Mouse (Mus musculus) forebrain, postnatal 0 days (tissue): ENCODE measurements at regions not wholly inside any gene's neighbourhood (a gene's known extent, or its start where the extent isn't known, plus 50 kb on each side); places are given as distances from the start of the nearest gene placed in this dataset.

Experiments used
- ATAC-seq: fragments of 200-750 bp; cut with Nextera tagmentation; 2 replicates; pipeline ENCODE4 v1.8.0; 2017; ENCODE audit warnings: mild to moderate bottlenecking, moderate library complexity
- DNase-seq: peaks from one replicate; pipeline ENCODE4 v3.0.0-alpha.2; 2015
- H3K27ac ChIP-seq: fragments of 300-500 bp; sonication (generic); 2 replicates; pipeline ENCODE4 v1.5.1; 2014; ENCODE audit warnings: low read depth, mild to moderate bottlenecking, antibody characterized with exemption, low read length, moderate library complexity, mixed read lengths
- H3K27me3 ChIP-seq: fragments of 300-500 bp; sonication (generic); 2 replicates; pipeline ENCODE4 v1.6.1; 2014; ENCODE audit warnings: mild to moderate bottlenecking, low read length, mixed read lengths; ENCODE audit not compliant: insufficient read depth
- H3K36me3 ChIP-seq: fragments of 300-500 bp; sonication (generic); 2 replicates; pipeline ENCODE4 v1.6.1; 2014; ENCODE audit warnings: mild to moderate bottlenecking, moderate library complexity; ENCODE audit not compliant: insufficient read depth
- H3K4me1 ChIP-seq: fragments of 300-500 bp; sonication (generic); 2 replicates; pipeline ENCODE4 v1.6.1; 2014; ENCODE audit warnings: antibody characterized with exemption; ENCODE audit not compliant: insufficient read depth
- H3K4me2 ChIP-seq: fragments of 300-500 bp; sonication (generic); 2 replicates; pipeline ENCODE4 v1.6.1; 2014; ENCODE audit warnings: low read depth, mild to moderate bottlenecking, moderate library complexity
- H3K4me3 ChIP-seq: fragments of 300-500 bp; sonication (generic); 2 replicates; pipeline ENCODE4 v1.5.1; 2014; ENCODE audit warnings: low read depth, low read length, mixed read lengths
- H3K9ac ChIP-seq: fragments of 300-500 bp; sonication (generic); 2 replicates; pipeline ENCODE4 v1.6.1; 2014; ENCODE audit warnings: mild to moderate bottlenecking
- H3K9me3 ChIP-seq: fragments of 300-500 bp; sonication (generic); 2 replicates; pipeline ENCODE4 v1.6.1; 2016; ENCODE audit warnings: low read length
- CTCF ChIP-seq: sonication (generic); IDR thresholded peaks from 2 replicates; pipeline ENCODE4 v1.5.1; 2016; ENCODE audit warnings: antibody characterized with exemption, control low read depth, low read depth
- WGBS: fragments of 180-500 bp; shearing (Covaris S2); extraction: QIAGEN DNeasy Blood & Tissue Kit; methylation state at CpG from one replicate; pipeline ENCODE4 v1.1.7; 2014; 5-methylcytosine and 5-hydroxymethylcytosine counted together

DNA sequence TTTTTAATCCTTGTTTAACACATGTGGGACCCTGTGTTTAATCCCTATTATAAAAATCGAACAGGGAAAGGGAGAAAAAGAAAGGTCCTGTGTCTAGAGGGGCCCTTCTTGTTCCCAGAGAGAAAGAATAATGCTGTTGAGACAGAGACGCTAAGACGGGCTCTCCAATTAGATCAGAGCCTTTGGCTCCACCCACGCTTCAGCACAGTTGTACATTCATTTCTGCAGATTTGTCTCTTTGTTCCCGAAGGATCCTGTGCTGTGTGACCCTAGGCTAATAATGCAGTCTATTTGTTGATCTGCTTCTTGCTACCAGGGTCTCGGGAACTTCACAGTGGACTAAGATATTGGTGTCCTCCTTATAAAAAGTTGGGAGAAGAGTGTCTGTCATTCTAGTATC is 92.0 kb downstream of the Cdc5l start:
- no peaks in the 10 kb centered on the region for H3K27me3 ChIP-seq
- no peak for DNase-seq
- H3K4me3 ChIP-seq = no peak overlapping the region
- H3K4me2 ChIP-seq = no peak overlapping the region
- TF ChIP-seq CTCF = no peak
- no peaks in the 10 kb centered on the region for H3K4me1 ChIP-seq
- H3K9ac ChIP-seq = no peak overlapping the region
- WGBS = 20% methylated on average over 6 of the region's 6 CpGs
- ATAC-seq = peak; percentile 56; the same call in 1 of the 2 replicates
- H3K27ac ChIP-seq = no peak overlapping the region
- peaks cover 4% of the 10 kb centered on the region; the same call in 1 of the 2 replicates for H3K9me3 ChIP-seq
- H3K36me3 ChIP-seq = no peaks in the 10 kb centered on the region

DNA sequence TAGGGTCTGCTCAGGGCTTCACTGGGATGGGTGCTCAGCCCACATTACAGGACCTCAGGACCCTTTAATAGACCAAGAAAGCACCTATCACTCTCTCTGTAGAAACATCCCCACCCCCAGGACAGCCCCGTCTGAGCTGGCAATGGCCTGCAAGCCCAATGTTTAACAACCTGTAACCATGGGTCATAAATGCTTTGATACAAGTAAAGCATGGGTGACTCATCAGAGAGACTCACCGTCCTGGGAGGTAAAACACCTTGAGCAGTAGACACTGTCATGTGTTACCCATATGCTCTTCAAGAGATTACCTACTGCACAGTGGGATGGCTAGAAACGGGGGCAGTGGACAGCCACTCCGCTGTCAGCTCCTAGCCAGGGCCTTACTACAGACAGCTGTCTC is 92.7 kb downstream of the Cdc5l start:
- WGBS = 84% methylated on average over 4 of the region's 4 CpGs
- TF ChIP-seq CTCF = no peak
- Histone ChIP-seq H3K36me3 (no peaks in the 10 kb centered on the region), H3K4me3 (no peak overlapping the region), H3K9me3 (peaks cover 4% of the 10 kb centered on the region; the same call in 1 of the 2 replicates), H3K27ac (no peak overlapping the region), H3K4me2 (no peak overlapping the region), H3K27me3 (no peaks in the 10 kb centered on the region), H3K4me1 (no peaks in the 10 kb centered on the region), H3K9ac (no peak overlapping the region)
- ATAC-seq = no peak
- no peak for DNase-seq

DNA sequence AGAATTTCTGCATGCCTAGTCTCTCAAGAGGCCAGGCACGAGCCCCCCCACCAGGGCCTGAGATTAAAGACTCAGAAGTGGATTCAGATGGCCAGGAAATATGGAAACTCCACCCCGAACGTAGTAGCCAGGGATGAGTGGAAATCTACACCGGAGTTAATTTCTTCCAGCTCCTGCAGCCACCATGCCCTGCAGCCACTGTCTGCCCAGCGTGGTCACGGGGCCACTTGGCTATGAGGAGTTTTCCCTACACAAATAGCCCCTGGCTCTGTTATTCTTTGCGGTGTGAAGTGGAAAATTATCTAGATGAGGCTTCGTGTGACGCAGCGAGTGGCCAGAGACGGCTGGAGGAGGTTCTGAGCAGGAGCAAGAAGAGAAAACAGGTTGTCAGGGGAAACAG is 94.3 kb downstream of the Cdc5l start:
- no peak for TF ChIP-seq CTCF
- no peak for DNase-seq
- Histone ChIP-seq H3K4me1 (no peaks in the 10 kb centered on the region), H3K9ac (no peak overlapping the region), H3K27me3 (no peaks in the 10 kb centered on the region), H3K27ac (no peak overlapping the region), H3K4me2 (no peak overlapping the region), H3K9me3 (peaks cover 4% of the 10 kb centered on the region; the same call in 1 of the 2 replicates), H3K4me3 (no peak overlapping the region), H3K36me3 (no peaks in the 10 kb centered on the region)
- 76% methylated on average over 11 of the region's 11 CpGs for WGBS
- no peak for ATAC-seq

GRCm38 (mm10) chr17:45338086-45338485 is 95.5 kb downstream of the Cdc5l start:
- no peak for DNase-seq
- no peaks in the 10 kb centered on the region for H3K36me3 ChIP-seq
- H3K4me1 ChIP-seq = no peaks in the 10 kb centered on the region
- no peak for ATAC-seq
- no peak overlapping the region for H3K4me3 ChIP-seq
- no peak overlapping the region for H3K9ac ChIP-seq
- TF ChIP-seq CTCF = no peak
- no peak overlapping the region for H3K4me2 ChIP-seq
- H3K9me3 ChIP-seq = no peaks in the 10 kb centered on the region
- no peak overlapping the region for H3K27ac ChIP-seq
- no peaks in the 10 kb centered on the region for H3K27me3 ChIP-seq
- WGBS = 80% methylated on average over 4 of the region's 4 CpGs

DNA sequence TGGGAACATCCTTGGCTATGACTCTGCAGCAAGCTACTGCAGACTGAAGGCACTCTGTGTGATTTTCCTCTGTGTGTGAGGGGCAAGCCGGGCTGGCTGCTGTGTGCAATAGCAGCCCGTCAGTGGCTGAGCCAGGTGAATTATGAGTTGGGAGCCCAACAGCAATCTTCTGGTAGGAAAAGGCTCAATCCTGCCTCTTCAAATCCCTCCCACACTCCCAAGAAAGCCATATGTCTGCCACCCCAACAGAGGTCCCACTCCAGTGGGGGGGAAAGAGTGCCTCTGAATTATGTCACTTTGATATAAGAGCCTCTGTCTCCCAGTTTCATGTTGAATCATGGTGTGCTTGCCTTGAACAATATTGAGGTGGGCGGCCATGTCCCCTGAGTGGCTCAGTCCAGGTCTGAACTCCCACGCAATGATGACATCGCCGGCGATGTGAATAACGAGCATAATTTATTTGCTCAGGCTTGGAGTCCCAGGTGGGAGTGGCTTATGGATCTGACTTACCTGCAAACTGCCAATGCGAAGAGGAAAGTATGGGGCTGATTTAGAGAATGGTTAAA is 97.9 kb downstream of the Cdc5l start:
- Histone ChIP-seq H3K27me3 (no peaks in the 10 kb centered on the region), H3K9ac (no peak overlapping the region), H3K4me3 (no peak overlapping the region), H3K9me3 (no peaks in the 10 kb centered on the region), H3K27ac (no peak overlapping the region), H3K4me1 (no peaks in the 10 kb centered on the region), H3K36me3 (no peaks in the 10 kb centered on the region), H3K4me2 (no peak overlapping the region)
- ATAC-seq (no peak), DNase-seq (no peak)
- no peak for TF ChIP-seq CTCF
- 90% methylated on average over 9 of the region's 9 CpGs for WGBS

- H3K36me3 ChIP-seq = no peaks in the 10 kb centered on the region
- H3K4me1 ChIP-seq = no peaks in the 10 kb centered on the region
- no peak overlapping the region for H3K27ac ChIP-seq
- TF ChIP-seq CTCF = no peak
- ATAC-seq = no peak
- no peaks in the 10 kb centered on the region for H3K27me3 ChIP-seq
- 66% methylated on average over 13 of the region's 13 CpGs for WGBS
- no peak overlapping the region for H3K4me2 ChIP-seq
- H3K4me3 ChIP-seq = no peak overlapping the region
- no peak for DNase-seq
- no peaks in the 10 kb centered on the region for H3K9me3 ChIP-seq
- no peak overlapping the region for H3K9ac ChIP-seq
These were observed 98.7 kb downstream of the Cdc5l start for GRCm38 (mm10) chr17:45334732-45335381.

GRCm38 (mm10) chr17:45332321-45332720 is 101.2 kb downstream of the Cdc5l start:
- no peak for ATAC-seq

More at GRCm38 (mm10) chr17:45332321-45332720, 101.2 kb downstream of the Cdc5l start:
- Histone ChIP-seq H3K9me3 (no peaks in the 10 kb centered on the region), H3K27ac (no peak overlapping the region), H3K4me3 (no peak overlapping the region), H3K9ac (no peak overlapping the region), H3K36me3 (no peaks in the 10 kb centered on the region), H3K4me1 (no peaks in the 10 kb centered on the region), H3K27me3 (no peaks in the 10 kb centered on the region), H3K4me2 (no peak overlapping the region)
- DNase-seq = no peak
- no peak for TF ChIP-seq CTCF
- 78% methylated on average over 12 of the region's 12 CpGs for WGBS
